Mouse (Mus musculus): Measurements from ENCODE around the gene Aldh3a1. TPM values are rescaled to one million over a fixed set of nuclear protein-coding genes. Genes with fewer than 3 reads are reported as not detected.
"Not testable (repeated sequence)": the region's sequence is repeated elsewhere in the genome, so short reads cannot be mapped to it uniquely, and the experiment has no call there.

Aldh3a1 gene
- polyA plus RNA-seq, 1 experiment from 2014 or later: 0.46 TPM

- no peaks in the 10 kb centered on the region for H3K9me3 ChIP-seq
- H3K4me3 ChIP-seq (replicated peaks): peak within 1 kb of the TSS; percentile 82
- WGBS: under 1% methylated on average over 69 of the region's 69 CpGs
- peak within 1 kb of the TSS; percentile 65 for H3K4me2 ChIP-seq
- H3K9ac ChIP-seq (replicated peaks): peak within 1 kb of the TSS; percentile 94
- peaks cover 11% of the 10 kb centered on the region; the same call in 1 of the 2 replicates for H3K36me3 ChIP-seq
- H3K27ac ChIP-seq: peak within 1 kb of the TSS; percentile 97
- ATAC-seq (ENCODE audit: insufficient number of reproducible peaks, insufficient read depth, low FRiP score, low TSS enrichment, low read depth): peak; percentile 98
- H3K27me3 ChIP-seq: no peaks in the 10 kb centered on the region
- peaks cover 27% of the 10 kb centered on the region for H3K4me1 ChIP-seq (replicated peaks)
Measured at GRCm38 (mm10) chr11:61174821-61175658, 32.3 kb upstream of the Aldh3a1 start, which contains the start of gene Usp22. Gene Usp22, minus strand, starts transcription at chr11:61175055.

- WGBS: 74% methylated on average over 5 of the region's 5 CpGs
- Histone ChIP-seq H3K4me2 (0 out of 2 replicates have a peak overlapping the region, but pooled peaks have one; percentile 43), H3K36me3 (peaks cover 6% of the 10 kb centered on the region; the same call in 1 of the 2 replicates), H3K27me3 (no peaks in the 10 kb centered on the region), H3K4me1 (replicated peaks) (peaks cover 29% of the 10 kb centered on the region), H3K9ac (replicated peaks) (no peak overlapping the region), H3K9me3 (no peaks in the 10 kb centered on the region), H3K4me3 (replicated peaks) (no peak overlapping the region), H3K27ac (peak overlapping the region; percentile 12; the same call in 1 of the 2 replicates)
- no peak for ATAC-seq (ENCODE audit: insufficient number of reproducible peaks, insufficient read depth, low FRiP score, low TSS enrichment, low read depth)
Measured at GRCm38 (mm10) chr11:61175778-61176177, 31.6 kb upstream of the Aldh3a1 start.

DNA sequence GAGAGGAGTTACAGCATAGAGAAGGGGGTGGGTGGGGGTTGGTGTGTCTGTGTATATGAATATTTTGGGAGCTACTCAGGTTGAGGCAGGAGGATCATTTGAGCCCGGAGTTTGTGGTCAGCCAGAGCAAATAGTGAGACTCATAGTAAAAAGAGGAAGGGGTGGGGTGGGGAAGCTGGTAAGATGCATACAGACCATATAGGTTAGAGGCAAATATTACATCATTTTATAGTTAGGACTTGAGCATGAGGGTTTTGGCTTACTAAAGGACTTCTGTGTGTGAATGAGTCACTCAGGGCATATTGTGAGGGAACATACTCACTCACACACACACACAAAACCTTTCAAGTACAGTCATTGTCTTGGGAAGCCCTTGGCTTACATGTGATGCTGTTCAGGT is 31.0 kb upstream of the Aldh3a1 start:
- 87% methylated on average over 1 of the region's 1 CpGs for whole genome bisulfite sequencing
- H3K4me3 ChIP-seq (replicated peaks): no peak overlapping the region

DNA sequence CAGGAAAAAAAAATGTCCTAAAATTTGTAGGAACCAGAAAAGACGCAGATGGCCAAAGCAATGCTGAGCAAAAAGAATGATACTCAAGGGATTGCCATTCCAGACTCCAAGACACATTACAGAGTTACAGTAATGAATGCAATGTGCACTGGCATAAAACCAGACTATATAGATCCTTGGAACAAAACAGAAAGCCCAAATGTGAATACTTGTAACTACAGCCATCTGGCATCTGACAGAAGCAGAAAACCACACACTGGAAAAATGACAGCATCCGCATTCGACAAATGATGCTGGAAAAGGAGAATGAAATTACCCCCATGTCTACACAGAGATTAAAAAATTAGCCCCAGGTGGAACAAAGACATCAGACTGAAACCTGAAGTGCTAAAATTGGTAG is 27.0 kb upstream of the Aldh3a1 start:
- Histone ChIP-seq H3K4me3 (replicated peaks) (no peak overlapping the region), H3K4me2 (no peak overlapping the region), H3K36me3 (no peaks in the 10 kb centered on the region), H3K4me1 (replicated peaks) (peaks cover 9% of the 10 kb centered on the region; the same call in 1 of the 2 replicates), H3K9ac (replicated peaks) (no peak overlapping the region), H3K27me3 (no peaks in the 10 kb centered on the region), H3K9me3 (0 out of 2 replicates have a peak, but pooled peaks cover 2% of the 10 kb centered on the region), H3K27ac (peak overlapping the region; percentile 51)
- no peak for ATAC-seq (ENCODE audit: insufficient number of reproducible peaks, insufficient read depth, low FRiP score, low TSS enrichment, low read depth)
- 63% methylated on average over 3 of the region's 3 CpGs for WGBS

More for the DNA sequence above, 31.0 kb upstream of the Aldh3a1 start:
- Histone ChIP-seq H3K4me1 (replicated peaks) (peaks cover 28% of the 10 kb centered on the region), H3K4me2 (no peak overlapping the region), H3K27ac (no peak overlapping the region; the same call in 1 of the 2 replicates), H3K9ac (replicated peaks) (no peak overlapping the region), H3K9me3 (no peaks in the 10 kb centered on the region), H3K36me3 (peaks cover 6% of the 10 kb centered on the region; the same call in 1 of the 2 replicates), H3K27me3 (no peaks in the 10 kb centered on the region)
- no peak for ATAC-seq (ENCODE audit: insufficient number of reproducible peaks, insufficient read depth, low FRiP score, low TSS enrichment, low read depth)

DNA sequence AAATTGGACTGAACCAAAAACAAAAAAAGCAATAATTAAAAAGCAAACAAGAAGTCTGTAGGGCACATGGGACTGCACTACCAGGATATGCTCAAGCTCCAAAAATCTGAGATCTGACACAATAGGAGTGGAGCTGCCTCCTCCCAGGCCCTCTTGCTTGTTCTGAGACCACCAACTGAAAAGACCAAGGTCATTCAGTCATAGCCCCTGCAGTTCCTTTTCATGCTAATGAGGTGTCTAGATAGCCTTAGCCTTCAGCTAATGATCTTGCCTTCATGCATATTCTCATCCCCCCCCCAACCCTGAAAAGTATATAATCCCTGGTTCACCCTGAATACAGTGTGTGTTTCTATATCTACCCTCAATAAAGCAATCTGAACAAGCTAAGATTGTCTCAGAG is 25.7 kb upstream of the Aldh3a1 start:
- no peak overlapping the region for H3K27ac ChIP-seq
- no peak for ATAC-seq (ENCODE audit: insufficient number of reproducible peaks, insufficient read depth, low FRiP score, low TSS enrichment, low read depth)
- no peaks in the 10 kb centered on the region for H3K27me3 ChIP-seq
- H3K36me3 ChIP-seq: no peaks in the 10 kb centered on the region
- 0 out of 2 replicates have a peak, but pooled peaks cover 2% of the 10 kb centered on the region for H3K9me3 ChIP-seq
- peaks cover 6% of the 10 kb centered on the region; the same call in 1 of the 2 replicates for H3K4me1 ChIP-seq (replicated peaks)
- no peak overlapping the region for H3K4me2 ChIP-seq
- no peak overlapping the region for H3K4me3 ChIP-seq (replicated peaks)
- no peak overlapping the region for H3K9ac ChIP-seq (replicated peaks)

DNA sequence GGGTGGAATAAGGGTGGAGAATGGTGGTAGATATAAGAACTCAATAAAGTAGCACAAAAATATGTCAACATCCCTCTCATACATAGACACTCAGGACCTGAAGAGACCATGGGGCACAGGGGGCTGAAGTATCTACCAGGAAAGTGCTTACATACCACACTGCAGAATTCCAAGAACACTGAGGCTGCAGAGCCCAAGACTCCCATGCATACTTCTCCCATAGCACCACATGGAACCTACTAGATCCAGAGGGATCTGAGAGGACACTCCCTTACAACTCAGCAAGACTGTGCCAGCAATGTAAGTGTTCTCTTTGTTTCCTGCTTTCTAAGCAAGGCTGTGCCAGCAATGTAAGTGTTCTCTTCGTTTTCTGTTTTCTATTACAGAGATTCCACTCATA is 23.5 kb upstream of the Aldh3a1 start:
- no peak overlapping the region for H3K4me2 ChIP-seq
- 74% methylated on average over 1 of the region's 1 CpGs for WGBS
- H3K9ac ChIP-seq (replicated peaks): no peak overlapping the region
- no peaks in the 10 kb centered on the region for H3K27me3 ChIP-seq
- peaks cover 6% of the 10 kb centered on the region; the same call in 1 of the 2 replicates for H3K4me1 ChIP-seq (replicated peaks)
- 0 out of 2 replicates have a peak, but pooled peaks cover 2% of the 10 kb centered on the region for H3K9me3 ChIP-seq
- no peak for ATAC-seq (ENCODE audit: insufficient number of reproducible peaks, insufficient read depth, low FRiP score, low TSS enrichment, low read depth)
- H3K27ac ChIP-seq: no peak overlapping the region
- no peak overlapping the region for H3K4me3 ChIP-seq (replicated peaks)
- H3K36me3 ChIP-seq: no peaks in the 10 kb centered on the region

DNA sequence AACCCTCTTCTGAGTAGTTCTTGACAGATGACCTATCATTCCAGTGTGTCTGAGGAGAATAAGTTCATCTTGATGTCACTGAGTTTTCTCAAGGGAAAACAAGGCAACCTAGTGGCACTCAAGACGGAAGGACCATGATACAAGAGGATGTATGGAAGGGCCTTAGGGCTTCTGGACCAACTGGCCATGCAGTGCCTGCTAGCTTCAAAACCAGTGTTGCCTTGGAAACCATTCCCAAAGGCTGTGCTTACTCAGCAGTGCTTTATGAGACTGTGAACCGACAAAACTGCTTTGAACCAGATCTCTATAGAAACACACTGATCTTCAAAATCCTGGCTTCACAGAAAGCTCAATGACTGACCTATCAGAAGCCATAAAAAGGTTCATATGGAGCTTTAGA is 16.6 kb upstream of the Aldh3a1 start:
- 81% methylated on average over 2 of the region's 2 CpGs for WGBS
- ATAC-seq (ENCODE audit: insufficient number of reproducible peaks, insufficient read depth, low FRiP score, low TSS enrichment, low read depth): no peak
- Histone ChIP-seq H3K36me3 (no peaks in the 10 kb centered on the region), H3K9ac (replicated peaks) (no peak overlapping the region), H3K4me3 (replicated peaks) (no peak overlapping the region), H3K4me2 (no peak overlapping the region), H3K4me1 (replicated peaks) (no peaks in the 10 kb centered on the region), H3K9me3 (no peaks in the 10 kb centered on the region), H3K27ac (no peak overlapping the region), H3K27me3 (peaks cover 14% of the 10 kb centered on the region)

GRCm38 (mm10) chr11:61192123-61192522 is 15.2 kb upstream of the Aldh3a1 start:
- WGBS: 89% methylated on average over 8 of the region's 10 CpGs
- H3K4me1 ChIP-seq (replicated peaks); ATAC-seq (ENCODE audit: insufficient number of reproducible peaks, insufficient read depth, low FRiP score, low TSS enrichment, low read depth): not testable (repeated sequence)

GRCm38 (mm10) chr11:61192779-61193178 is 14.6 kb upstream of the Aldh3a1 start:
- Histone ChIP-seq H3K27me3 (peaks cover 14% of the 10 kb centered on the region), H3K27ac (no peak overlapping the region), H3K4me3 (replicated peaks) (no peak overlapping the region), H3K9me3 (no peaks in the 10 kb centered on the region), H3K9ac (replicated peaks) (no peak overlapping the region), H3K36me3 (no peaks in the 10 kb centered on the region), H3K4me1 (replicated peaks) (no peaks in the 10 kb centered on the region), H3K4me2 (no peak overlapping the region)
- WGBS: 89% methylated on average over 2 of the region's 2 CpGs
- no peak for ATAC-seq (ENCODE audit: insufficient number of reproducible peaks, insufficient read depth, low FRiP score, low TSS enrichment, low read depth)

More at GRCm38 (mm10) chr11:61192123-61192522, 15.2 kb upstream of the Aldh3a1 start:
- not testable (repeated sequence) for H3K9me3 ChIP-seq; H3K36me3 ChIP-seq; H3K4me3 ChIP-seq (replicated peaks); H3K4me2 ChIP-seq; H3K9ac ChIP-seq (replicated peaks); H3K27ac ChIP-seq
- peaks cover 14% of the 10 kb centered on the region for H3K27me3 ChIP-seq

GRCm38 (mm10) chr11:61193392-61193791 is 13.9 kb upstream of the Aldh3a1 start:
- no peak overlapping the region for H3K9ac ChIP-seq (replicated peaks)
- 8% methylated on average over 9 of the region's 9 CpGs for WGBS

GRCm38 (mm10) chr11:61196616-61197353 is 10.6 kb upstream of the Aldh3a1 start:
- no peak overlapping the region for H3K4me3 ChIP-seq (replicated peaks)
- peaks cover 11% of the 10 kb centered on the region for H3K4me1 ChIP-seq (replicated peaks)
- H3K9ac ChIP-seq (replicated peaks): no peak overlapping the region
- WGBS: 84% methylated on average over 14 of the region's 14 CpGs
- H3K9me3 ChIP-seq: no peaks in the 10 kb centered on the region
- ATAC-seq (ENCODE audit: insufficient number of reproducible peaks, insufficient read depth, low FRiP score, low TSS enrichment, low read depth): no peak
- peaks cover 14% of the 10 kb centered on the region for H3K27me3 ChIP-seq
- no peak overlapping the region for H3K27ac ChIP-seq
- H3K36me3 ChIP-seq: no peaks in the 10 kb centered on the region
- H3K4me2 ChIP-seq: no peak overlapping the region

More at GRCm38 (mm10) chr11:61193392-61193791, 13.9 kb upstream of the Aldh3a1 start:
- ATAC-seq (ENCODE audit: insufficient number of reproducible peaks, insufficient read depth, low FRiP score, low TSS enrichment, low read depth): no peak
- Histone ChIP-seq H3K4me2 (no peak overlapping the region), H3K9me3 (no peaks in the 10 kb centered on the region), H3K27me3 (peaks cover 14% of the 10 kb centered on the region), H3K4me3 (replicated peaks) (no peak overlapping the region), H3K4me1 (replicated peaks) (no peaks in the 10 kb centered on the region), H3K27ac (no peak overlapping the region), H3K36me3 (no peaks in the 10 kb centered on the region)
